Mouse (Mus musculus): ENCODE results near the gene Pde12. TPM values are rescaled to one million over a fixed set of nuclear protein-coding genes. Genes with fewer than 3 reads are reported as not detected.

Pde12 gene
- polyA plus RNA-seq, 1 experiment from 2014 or later: 8.6 TPM

- ChIA-PET CTCF (interaction anchor here (0.8 to 1.4 kb wide), 2 partner anchors 189 to 359 kb away, joined by 3 to 5 read pairs; no protein-coding TSS in a partner anchor), POLR2A (interaction anchor here (0.6 kb wide), 1 partner anchor 14 kb away, joined by 3 read pairs; no protein-coding TSS in a partner anchor)
- in situ Hi-C loops (cut with MboI; ENCODE audit: low pct_unique_long_range_greater_than_20kb): no loop called here
- no peaks in the 10 kb centered on the region for H3K27me3 ChIP-seq
- no peak for ATAC-seq
- DNase-seq (ENCODE audit: low read depth, low spot score): no peak
- TF ChIP-seq CTCF (IDR thresholded peaks at IDR 0.05): no peak
Measured at GRCm38 (mm10) chr14:26670964-26671363, 1.3 kb upstream of the Pde12 start.

DNA sequence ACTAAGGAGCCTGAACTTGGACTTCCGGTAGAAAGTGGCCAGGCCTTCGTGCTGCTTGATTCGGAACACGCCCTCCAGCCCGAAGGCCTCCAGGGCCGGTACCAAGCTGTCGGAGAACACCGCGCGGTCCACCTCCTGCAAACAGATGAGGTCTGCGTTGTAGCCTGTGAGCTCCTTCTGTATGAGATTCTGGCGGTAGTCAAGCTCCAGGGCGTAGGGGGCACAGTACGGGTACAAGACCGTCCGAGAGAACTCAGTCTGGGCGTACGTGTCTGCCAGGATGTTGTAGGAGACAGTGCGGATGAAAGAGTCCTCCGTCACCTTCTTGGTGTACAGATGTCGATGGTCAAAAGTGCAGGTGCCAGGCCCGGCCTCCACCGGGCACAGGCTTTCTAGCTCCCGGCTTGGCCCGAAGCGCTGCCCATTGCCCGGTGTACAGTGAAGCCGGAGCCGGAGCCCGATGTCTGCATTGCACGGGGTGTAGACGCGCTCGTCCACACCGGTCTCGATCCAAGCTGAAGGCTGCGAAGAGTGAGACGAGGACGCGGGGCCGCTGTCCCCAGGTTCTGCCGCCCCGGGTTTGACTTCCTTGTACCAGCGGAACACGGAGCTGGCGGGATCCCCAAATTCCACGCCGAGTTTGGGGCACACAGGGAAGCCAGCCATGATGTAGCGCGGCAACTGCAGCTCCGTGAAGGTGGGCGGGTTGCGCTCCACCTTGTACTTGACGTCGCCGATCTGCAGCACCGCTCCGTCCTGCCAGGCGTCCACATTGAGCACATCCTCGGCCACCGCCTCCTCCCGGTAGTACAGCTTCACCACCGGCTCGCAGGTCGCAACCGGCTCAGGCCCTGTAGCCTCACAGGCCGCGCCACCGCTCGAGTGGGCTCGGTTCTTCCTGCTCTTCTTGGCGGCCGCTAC, 1.1 kb downstream of the Pde12 start:
- ATAC-seq (peak; percentile 40), DNase-seq (ENCODE audit: low read depth, low spot score) (no peak)
- in situ Hi-C loops (cut with MboI; ENCODE audit: low pct_unique_long_range_greater_than_20kb): no loop called here
- no peak for TF ChIP-seq CTCF (IDR thresholded peaks at IDR 0.05)
- ChIA-PET CTCF (interaction anchor here (1.2 to 1.3 kb wide), 2 partner anchors 12 to 17 kb away, joined by 3 to 5 read pairs; no protein-coding TSS in a partner anchor), POLR2A (interaction anchor here (1.5 kb wide), 1 partner anchor 11 kb away, joined by 8 read pairs; no protein-coding TSS in a partner anchor)
- no peaks in the 10 kb centered on the region for H3K27me3 ChIP-seq

DNA sequence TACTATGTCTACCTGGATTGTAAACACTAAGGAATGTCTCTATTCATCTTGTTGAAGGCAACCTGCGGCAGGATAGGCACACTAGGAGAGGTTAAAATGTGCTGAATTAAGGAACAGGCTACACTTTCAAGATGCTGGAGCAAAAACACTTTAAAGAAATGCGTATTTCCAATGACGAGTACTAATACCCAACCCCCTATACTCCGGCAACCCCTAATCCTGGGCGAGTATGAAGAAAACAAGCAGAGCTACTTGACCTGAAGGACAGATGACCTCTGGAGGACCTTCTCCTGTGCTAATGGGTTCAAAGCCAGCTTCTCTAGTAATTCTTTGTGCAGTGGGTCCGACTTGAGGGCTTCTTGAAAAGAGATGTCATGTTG, 1.7 kb downstream of the Pde12 start:
- POLR2A ChIA-PET: interaction anchor here (1.5 kb wide), 1 partner anchor 11 kb away, joined by 8 read pairs; no protein-coding TSS in a partner anchor
- DNase-seq (ENCODE audit: low read depth, low spot score): no peak
- H3K27me3 ChIP-seq: no peaks in the 10 kb centered on the region
- TF ChIP-seq CTCF (IDR thresholded peaks at IDR 0.05): no peak
- no peak for ATAC-seq
- CTCF ChIA-PET: interaction anchor here (1.2 to 1.3 kb wide), 2 partner anchors 11 to 16 kb away, joined by 3 to 5 read pairs; no protein-coding TSS in a partner anchor
- in situ Hi-C loops (cut with MboI; ENCODE audit: low pct_unique_long_range_greater_than_20kb): no loop called here

- in situ Hi-C loops (cut with MboI; ENCODE audit: low pct_unique_long_range_greater_than_20kb): no loop called here
- TF ChIP-seq CTCF (IDR thresholded peaks at IDR 0.05): no peak
- ChIA-PET POLR2A (no interaction called here), CTCF (interaction anchor here (0.7 kb wide), 1 partner anchor 366 kb away, joined by 3 read pairs; no protein-coding TSS in a partner anchor)
- no peaks in the 10 kb centered on the region for H3K27me3 ChIP-seq
- DNase-seq (ENCODE audit: low read depth, low spot score) (no peak), ATAC-seq (no peak)
Measured at GRCm38 (mm10) chr14:26663851-26664250, 5.8 kb downstream of the Pde12 start.

DNA sequence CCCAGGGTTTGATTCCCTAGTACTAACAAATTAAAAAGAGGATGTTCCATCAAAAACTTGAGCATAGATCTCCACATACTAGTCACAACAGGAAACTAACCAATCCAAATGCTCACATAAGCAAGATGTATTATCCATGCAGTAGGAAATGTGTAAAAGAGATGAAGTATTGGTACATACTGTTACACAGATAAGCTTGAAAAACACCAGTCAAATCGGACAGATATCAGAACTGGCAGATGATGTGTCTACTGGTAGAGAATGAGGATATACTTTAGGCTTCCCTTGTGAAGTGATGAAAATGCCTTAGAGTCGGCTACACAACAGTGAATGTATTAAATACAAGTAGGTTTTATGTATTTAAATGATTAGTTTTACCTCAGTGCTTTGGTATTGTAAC, 7.2 kb downstream of the Pde12 start:
- CTCF ChIA-PET: no interaction called here
- TF ChIP-seq CTCF (IDR thresholded peaks at IDR 0.05): no peak
- ATAC-seq (no peak), DNase-seq (ENCODE audit: low read depth, low spot score) (no peak)
- POLR2A ChIA-PET: no interaction called here
- H3K27me3 ChIP-seq: no peaks in the 10 kb centered on the region
- in situ Hi-C loops (cut with MboI; ENCODE audit: low pct_unique_long_range_greater_than_20kb): no loop called here

- ChIA-PET CTCF (interaction anchor here (0.5 kb wide), 1 partner anchor 23 kb away, joined by 3 read pairs; no protein-coding TSS in a partner anchor), POLR2A (no interaction called here)
- DNase-seq (ENCODE audit: low read depth, low spot score): no peak
Measured at GRCm38 (mm10) chr14:26662016-26662415, 7.7 kb downstream of the Pde12 start.

GRCm38 (mm10) chr14:26660233-26660632, 9.4 kb downstream of the Pde12 start:
- ATAC-seq (no peak), DNase-seq (ENCODE audit: low read depth, low spot score) (no peak)
- H3K27me3 ChIP-seq: no peaks in the 10 kb centered on the region
- TF ChIP-seq CTCF (IDR thresholded peaks at IDR 0.05): no peak
- in situ Hi-C loops (cut with MboI; ENCODE audit: low pct_unique_long_range_greater_than_20kb): no loop called here
- CTCF ChIA-PET: no interaction called here
- POLR2A ChIA-PET: no interaction called here

More at GRCm38 (mm10) chr14:26662016-26662415, 7.7 kb downstream of the Pde12 start:
- no peak for TF ChIP-seq CTCF (IDR thresholded peaks at IDR 0.05)
- in situ Hi-C loops (cut with MboI; ENCODE audit: low pct_unique_long_range_greater_than_20kb): no loop called here
- no peak for ATAC-seq
- H3K27me3 ChIP-seq: no peaks in the 10 kb centered on the region

DNA sequence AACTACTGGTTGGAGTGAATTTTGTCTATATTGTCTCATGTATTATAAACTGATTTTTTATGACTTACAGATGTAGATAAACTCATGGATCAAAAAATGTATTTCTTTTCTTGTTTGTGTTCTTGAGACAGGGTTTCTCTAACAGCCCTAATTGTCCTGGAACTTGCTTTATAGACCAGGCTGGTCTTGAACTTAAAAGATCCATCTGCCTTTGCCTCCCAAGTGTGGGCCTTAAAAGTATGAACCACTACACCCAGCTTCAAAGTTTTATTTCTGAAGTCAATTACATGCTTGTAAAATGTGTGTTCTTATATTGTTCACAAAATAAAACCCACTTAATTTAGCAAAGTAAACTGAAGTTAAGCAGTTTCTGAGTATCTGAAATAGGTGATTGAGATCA, 11.5 kb downstream of the Pde12 start:
- no peaks in the 10 kb centered on the region for H3K27me3 ChIP-seq
- in situ Hi-C loops (cut with MboI; ENCODE audit: low pct_unique_long_range_greater_than_20kb): loop anchor here (10.0 kb wide), 1 partner anchor 163 kb away; no protein-coding TSS in a partner anchor
- ChIA-PET POLR2A (interaction anchor here (1.7 kb wide), 1 partner anchor 10 kb away, joined by 8 read pairs; no protein-coding TSS in a partner anchor), CTCF (no interaction called here)
- no peak for TF ChIP-seq CTCF (IDR thresholded peaks at IDR 0.05)
- ATAC-seq: no peak
- no peak for DNase-seq (ENCODE audit: low read depth, low spot score)

GRCm38 (mm10) chr14:26651901-26652300, 17.8 kb downstream of the Pde12 start:
- ATAC-seq (no peak), DNase-seq (ENCODE audit: low read depth, low spot score) (no peak)
- peak; percentile 65 for TF ChIP-seq CTCF (IDR thresholded peaks at IDR 0.05)
- ChIA-PET CTCF (interaction anchor here (0.9 to 2.2 kb wide), 6 partner anchors 10 to 166 kb away, joined by 3 to 9 read pairs (median 6); no protein-coding TSS in a partner anchor), POLR2A (no interaction called here)
- no peaks in the 10 kb centered on the region for H3K27me3 ChIP-seq
- in situ Hi-C loops (cut with MboI; ENCODE audit: low pct_unique_long_range_greater_than_20kb): loop anchor here (10.0 kb wide), 1 partner anchor 157 kb away; no protein-coding TSS in a partner anchor

DNA sequence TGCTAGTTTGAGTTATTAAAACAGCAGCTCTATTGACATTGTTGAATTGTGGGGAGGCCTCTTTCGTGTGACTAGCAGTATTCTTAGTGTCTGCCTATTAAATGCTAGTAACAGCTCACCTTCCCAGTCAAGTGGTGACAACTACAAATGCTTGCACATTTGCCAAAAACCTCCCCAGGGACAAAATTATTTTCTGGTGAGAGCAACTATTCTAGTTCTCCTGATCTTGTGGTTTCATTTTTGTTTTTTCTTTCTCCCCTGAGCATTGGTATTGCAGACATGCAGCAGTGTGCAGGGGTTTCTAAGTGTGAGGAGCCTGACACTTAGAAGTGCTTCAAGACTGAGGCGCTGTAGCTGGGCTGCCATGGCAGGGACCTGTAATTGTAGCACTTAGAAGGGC, 21.9 kb downstream of the Pde12 start:
- in situ Hi-C loops (cut with MboI; ENCODE audit: low pct_unique_long_range_greater_than_20kb): no loop called here
- H3K27me3 ChIP-seq: no peaks in the 10 kb centered on the region
- ChIA-PET CTCF (interaction anchor here (0.8 to 1.4 kb wide), 3 partner anchors 8 to 155 kb away, joined by 3 to 7 read pairs (median 3); no protein-coding TSS in a partner anchor), POLR2A (interaction anchor here (0.9 kb wide), 1 partner anchor 9 kb away, joined by 4 read pairs; no protein-coding TSS in a partner anchor)
- TF ChIP-seq CTCF (IDR thresholded peaks at IDR 0.05): no peak
- DNase-seq (ENCODE audit: low read depth, low spot score): no peak
- ATAC-seq: no peak

All from Patski (cell line).